Mouse (Mus musculus): ENCODE data around the gene Ptprj. TPM values are rescaled to one million over a fixed set of nuclear protein-coding genes. Genes with fewer than 3 reads are reported as not detected.
A peak's percentile ranks its signal among the peaks of the same experiment; 100 is the strongest.
"Not testable (repeated sequence)": the region's sequence is repeated elsewhere in the genome, so short reads cannot be mapped to it uniquely, and the experiment has no call there.

Ptprj gene
- polyA plus RNA-seq, 1 experiment from 2014 or later: 51.0 TPM

GRCm38 (mm10) chr2:90452380-90452779, 128.1 kb downstream of the Ptprj start:
- H3K27me3 ChIP-seq: no peaks in the 10 kb centered on the region
- POLR2A ChIA-PET: no interaction called here
- DNase-seq (ENCODE audit: low read depth, low spot score) (no peak), ATAC-seq (no peak)
- CTCF ChIA-PET: no interaction called here
- no peak for TF ChIP-seq CTCF (IDR thresholded peaks at IDR 0.05)
- in situ Hi-C loops (cut with MboI; ENCODE audit: low pct_unique_long_range_greater_than_20kb): no loop called here

DNA sequence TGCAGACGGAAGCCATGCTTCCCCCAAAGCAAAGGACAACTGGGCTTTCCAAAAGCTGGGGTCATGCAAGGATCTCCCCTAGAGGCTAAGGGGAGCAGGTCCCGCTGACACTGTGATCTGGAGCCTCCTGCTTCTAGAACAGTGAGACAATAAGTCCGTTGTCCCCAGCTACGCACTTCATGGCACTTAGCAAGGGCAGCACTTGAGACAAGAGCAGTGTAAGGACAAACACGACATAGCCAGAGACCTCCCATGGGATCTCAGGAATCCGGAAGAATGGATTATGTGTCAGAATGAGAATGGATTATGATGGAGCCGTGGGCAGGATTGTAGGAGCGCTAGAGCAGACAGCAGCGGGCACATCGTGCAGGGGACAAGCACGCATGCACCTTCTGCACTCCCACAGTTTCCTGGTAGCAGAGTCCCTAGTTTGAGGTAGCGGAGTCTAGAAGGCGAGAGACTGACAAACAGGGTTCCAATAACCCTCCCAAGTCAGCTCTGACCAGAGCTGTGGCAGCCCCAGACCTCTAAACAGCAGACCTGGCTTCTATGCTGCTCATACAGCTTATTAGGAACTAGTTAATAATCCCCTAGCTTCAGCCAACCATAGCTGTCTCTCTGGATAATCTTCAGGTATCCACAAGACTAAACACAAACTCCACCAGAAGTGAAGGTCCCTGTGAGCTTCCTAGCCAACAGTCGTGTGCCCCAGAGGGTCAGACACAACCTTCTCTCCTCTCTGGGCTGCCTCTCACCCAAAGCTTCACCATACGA, 131.3 kb downstream of the Ptprj start:
- peak; percentile 71 for ATAC-seq
- TF ChIP-seq CTCF (IDR thresholded peaks at IDR 0.05): no peak
- in situ Hi-C loops (cut with MboI; ENCODE audit: low pct_unique_long_range_greater_than_20kb): no loop called here
- DNase-seq (ENCODE audit: low read depth, low spot score): peak; percentile 6
- ChIA-PET CTCF (no interaction called here), POLR2A (no interaction called here)
- H3K27me3 ChIP-seq: no peaks in the 10 kb centered on the region

DNA sequence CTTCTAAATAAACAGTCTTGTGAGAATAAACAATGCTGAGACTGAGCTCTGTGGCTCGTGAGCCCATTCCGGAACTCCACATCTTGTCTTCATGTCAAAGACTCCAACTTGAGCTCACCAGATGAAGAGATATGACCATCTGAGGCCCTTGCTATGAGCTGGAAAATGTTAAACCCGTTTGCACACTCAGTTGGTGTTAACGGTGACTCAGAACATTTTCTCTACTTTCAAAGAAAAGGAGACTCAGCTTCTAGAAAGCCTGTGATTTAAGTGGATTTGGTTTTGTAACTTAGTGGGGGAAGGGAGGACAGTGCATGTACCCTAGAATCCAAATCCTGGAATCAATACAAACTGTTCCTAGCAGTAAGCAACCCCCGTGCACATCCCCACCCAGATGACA, 136.6 kb downstream of the Ptprj start:
- DNase-seq (ENCODE audit: low read depth, low spot score): no peak
- in situ Hi-C loops (cut with MboI; ENCODE audit: low pct_unique_long_range_greater_than_20kb): no loop called here
- ATAC-seq: no peak
- CTCF ChIA-PET: no interaction called here
- POLR2A ChIA-PET: no interaction called here
- TF ChIP-seq CTCF (IDR thresholded peaks at IDR 0.05): no peak
- H3K27me3 ChIP-seq: no peaks in the 10 kb centered on the region

- DNase-seq (ENCODE audit: low read depth, low spot score); H3K27me3 ChIP-seq; ATAC-seq; CTCF ChIA-PET; POLR2A ChIA-PET; in situ Hi-C loops (cut with MboI; ENCODE audit: low pct_unique_long_range_greater_than_20kb): not testable (repeated sequence)
These were observed 138.6 kb downstream of the Ptprj start for GRCm38 (mm10) chr2:90441811-90442210.

DNA sequence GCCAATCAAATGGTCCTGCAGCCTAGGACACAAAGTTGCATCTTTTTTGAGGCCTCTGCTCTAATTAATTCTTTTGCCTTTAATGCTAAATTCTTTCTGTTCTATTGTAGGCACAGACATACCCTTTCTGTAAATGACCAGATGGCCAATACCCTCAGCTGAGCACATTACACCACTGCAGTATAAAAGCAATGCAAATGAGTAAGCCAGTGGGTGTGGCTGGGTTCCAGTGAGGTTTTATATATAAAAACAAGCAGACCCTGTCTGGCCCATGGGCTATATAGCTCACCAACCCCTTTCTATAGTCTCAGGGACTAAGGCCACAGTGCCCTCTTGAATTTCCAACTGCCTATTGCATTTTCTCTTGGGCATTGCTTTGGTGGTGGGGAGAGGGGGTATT, 140.3 kb downstream of the Ptprj start:
- in situ Hi-C loops (cut with MboI; ENCODE audit: low pct_unique_long_range_greater_than_20kb); H3K27me3 ChIP-seq; POLR2A ChIA-PET; ATAC-seq; DNase-seq (ENCODE audit: low read depth, low spot score); CTCF ChIA-PET: not testable (repeated sequence)

- in situ Hi-C loops (cut with MboI; ENCODE audit: low pct_unique_long_range_greater_than_20kb): not testable (repeated sequence)
These were observed 143.0 kb downstream of the Ptprj start for GRCm38 (mm10) chr2:90437453-90437852.

GRCm38 (mm10) chr2:90429782-90430181, 150.7 kb downstream of the Ptprj start:
- peak; percentile 78 for ATAC-seq
- H3K27me3 ChIP-seq; CTCF ChIA-PET; DNase-seq (ENCODE audit: low read depth, low spot score); POLR2A ChIA-PET; in situ Hi-C loops (cut with MboI; ENCODE audit: low pct_unique_long_range_greater_than_20kb): not testable (repeated sequence)

More at GRCm38 (mm10) chr2:90437453-90437852, 143.0 kb downstream of the Ptprj start:
- ATAC-seq; CTCF ChIA-PET; H3K27me3 ChIP-seq; DNase-seq (ENCODE audit: low read depth, low spot score); POLR2A ChIA-PET: not testable (repeated sequence)

DNA sequence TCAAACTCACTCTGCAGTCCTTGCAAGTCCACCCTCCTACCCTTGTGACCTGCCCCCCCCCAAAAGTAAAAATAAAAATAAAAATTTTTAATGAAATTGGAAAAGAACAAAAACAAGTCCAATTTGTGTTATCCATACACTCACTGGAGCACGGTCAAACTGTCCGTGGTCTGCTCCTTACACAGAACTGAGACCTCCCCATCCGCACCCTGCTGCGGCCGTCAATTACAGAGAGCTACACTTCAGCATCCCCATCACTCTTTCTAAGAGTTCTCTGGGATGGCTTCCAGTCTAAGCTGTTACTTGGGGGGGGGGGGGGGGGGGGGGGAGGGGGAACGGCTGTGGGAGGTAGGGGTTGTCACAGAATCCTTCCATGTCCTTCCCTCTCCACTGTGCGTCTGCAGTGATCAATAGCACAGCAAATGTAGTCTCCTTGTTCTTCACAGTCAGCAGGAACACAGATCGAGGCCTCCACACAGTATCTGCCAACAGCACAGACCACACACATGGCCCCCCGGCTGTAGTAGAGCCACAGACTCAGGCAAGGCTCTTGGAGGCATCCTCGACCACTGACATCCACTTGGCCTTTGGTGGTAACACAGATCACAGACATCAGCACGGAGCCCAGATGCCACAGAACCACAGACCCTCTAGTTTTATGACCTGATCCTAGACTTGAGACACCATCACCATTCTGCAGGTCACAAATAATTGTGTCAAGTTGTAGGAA, 151.3 kb downstream of the Ptprj start:
- in situ Hi-C loops (cut with MboI; ENCODE audit: low pct_unique_long_range_greater_than_20kb); H3K27me3 ChIP-seq; CTCF ChIA-PET; DNase-seq (ENCODE audit: low read depth, low spot score); POLR2A ChIA-PET; ATAC-seq: not testable (repeated sequence)

GRCm38 (mm10) chr2:90424937-90425336, 155.5 kb downstream of the Ptprj start:
- DNase-seq (ENCODE audit: low read depth, low spot score); H3K27me3 ChIP-seq; ATAC-seq; CTCF ChIA-PET; POLR2A ChIA-PET; in situ Hi-C loops (cut with MboI; ENCODE audit: low pct_unique_long_range_greater_than_20kb): not testable (repeated sequence)

- POLR2A ChIA-PET; H3K27me3 ChIP-seq; in situ Hi-C loops (cut with MboI; ENCODE audit: low pct_unique_long_range_greater_than_20kb); CTCF ChIA-PET: not testable (repeated sequence)
- ATAC-seq (peak; percentile 98), DNase-seq (ENCODE audit: low read depth, low spot score) (peak; percentile 17)
These were observed 158.2 kb downstream of the Ptprj start for GRCm38 (mm10) chr2:90422282-90422681.

DNA sequence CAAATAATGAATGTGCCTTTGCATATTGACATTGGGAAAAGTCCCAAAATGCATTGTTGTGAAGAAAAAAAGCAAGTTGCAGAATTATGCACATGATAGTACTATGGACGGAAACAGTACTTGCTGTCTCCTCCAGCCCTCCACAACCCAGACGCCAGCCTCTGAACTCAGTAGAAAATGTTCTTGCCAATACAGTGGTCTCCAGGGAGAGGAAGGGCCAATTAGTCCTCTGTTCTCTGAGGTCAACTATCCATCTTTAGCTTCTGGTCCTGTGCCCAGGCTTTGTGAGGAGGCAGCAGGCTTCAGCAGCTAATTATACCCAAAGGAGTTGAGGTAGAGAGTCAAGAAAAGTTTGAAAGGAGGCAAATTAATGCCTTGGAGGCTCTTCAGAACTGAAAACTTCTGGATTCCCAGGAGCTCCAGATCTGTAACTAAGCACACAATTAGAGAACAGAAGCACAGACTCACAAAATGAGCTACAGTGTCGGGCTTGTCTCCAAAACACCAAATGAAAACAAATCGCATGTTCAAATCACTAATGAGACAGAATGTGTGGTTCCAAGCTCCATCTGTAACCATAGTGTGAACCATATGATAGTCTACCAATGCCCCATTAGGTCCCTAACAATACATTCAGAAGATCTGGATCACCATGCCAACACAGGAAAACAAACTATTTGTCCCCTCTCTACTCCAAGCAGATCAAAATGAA, 166.2 kb downstream of the Ptprj start:
- DNase-seq (ENCODE audit: low read depth, low spot score); ATAC-seq; in situ Hi-C loops (cut with MboI; ENCODE audit: low pct_unique_long_range_greater_than_20kb): not testable (repeated sequence)

DNA sequence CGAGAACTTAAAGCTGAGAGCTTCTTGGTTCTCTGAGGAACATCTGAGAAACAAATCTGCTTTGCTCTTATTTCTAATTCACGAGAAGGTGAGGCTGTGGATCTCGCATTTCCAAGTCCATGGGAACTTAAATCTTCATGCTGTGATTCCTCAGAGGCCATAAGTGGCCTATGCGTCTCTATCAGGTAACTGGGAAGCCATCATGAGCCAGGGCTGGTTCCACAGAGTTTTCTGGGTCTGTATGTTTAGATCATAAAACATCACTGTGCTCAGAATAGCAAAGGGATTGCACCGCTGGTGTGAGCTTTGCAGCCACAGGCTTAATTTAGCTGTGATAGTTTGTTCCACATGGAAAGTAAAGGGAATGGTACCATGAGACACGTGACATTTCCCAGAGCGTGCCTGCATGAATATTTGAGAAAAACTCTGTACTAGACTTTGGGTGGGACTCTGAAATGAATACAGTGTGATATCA, 181.8 kb downstream of the Ptprj start, which contains the start of gene Olfr1274-ps:
Gene Olfr1274-ps (plus strand): TSS at position 51 of the 475 bp plus-strand sequence.
- ATAC-seq; in situ Hi-C loops (cut with MboI; ENCODE audit: low pct_unique_long_range_greater_than_20kb); POLR2A ChIA-PET; H3K27me3 ChIP-seq; DNase-seq (ENCODE audit: low read depth, low spot score); CTCF ChIA-PET: not testable (repeated sequence)

More for the DNA sequence above, 166.2 kb downstream of the Ptprj start:
- POLR2A ChIA-PET, H3K27me3 ChIP-seq, CTCF ChIA-PET: not testable (repeated sequence)

Measured in Patski (cell line).